Mouse (Mus musculus) cerebral cortex, adult 2 months (tissue): ENCODE results near the gene 1700029H14Rik.

Experiments
- WGBS: fragments of 180-500 bp; shearing (Covaris S2); methylation state at CpG from one replicate; pipeline ENCODE4 v1.1.7; 2018; 5-methylcytosine and 5-hydroxymethylcytosine counted together

The 1700029H14Rik gene

DNA sequence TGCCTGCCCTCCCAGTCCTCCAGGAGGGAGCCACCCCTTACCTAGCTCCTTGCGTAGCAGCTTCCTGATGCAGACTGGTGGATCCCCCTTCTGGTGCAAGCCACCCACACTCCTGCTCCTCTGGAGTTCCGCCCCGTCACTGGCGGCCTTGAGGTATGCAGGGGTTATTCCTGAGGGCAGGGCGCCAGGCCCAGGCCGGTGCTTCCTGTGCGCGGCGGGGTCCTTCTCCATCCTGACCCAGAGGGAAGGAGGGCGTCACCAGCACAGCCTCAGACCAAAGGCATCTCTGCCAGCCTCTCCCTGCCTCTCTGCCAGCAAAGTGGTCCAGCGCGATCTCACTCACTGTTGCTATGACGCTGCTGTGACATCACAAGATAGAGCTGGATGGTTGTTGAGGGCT, at the start of gene 1700029H14Rik:
TSS of gene 1700029H14Rik (minus strand) at position 344 of the 400 bp plus-strand sequence.
- WGBS: 44% methylated on average over 13 of the region's 13 CpGs

DNA sequence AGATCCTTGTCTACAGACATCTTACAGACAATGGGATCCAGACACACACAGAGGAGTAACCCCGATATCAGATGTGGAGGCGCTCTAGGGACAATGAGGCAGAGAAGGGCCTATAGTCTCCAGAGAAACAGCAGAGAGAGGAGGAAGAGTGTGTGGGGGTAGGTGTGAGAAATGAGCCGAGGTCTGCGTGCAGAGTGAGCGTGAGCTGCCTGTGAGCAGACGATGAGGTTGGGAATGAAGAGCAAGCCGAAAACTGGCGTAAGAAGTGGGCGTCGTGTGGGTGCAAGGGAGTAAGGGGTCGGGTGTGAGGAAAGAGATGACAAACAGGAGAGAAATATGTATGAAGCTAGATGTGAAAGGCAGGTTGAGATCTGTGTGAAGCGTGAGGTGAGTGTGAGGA, 49.4 kb upstream of the 1700029H14Rik start:
- 51% methylated on average over 12 of the region's 12 CpGs for WGBS

DNA sequence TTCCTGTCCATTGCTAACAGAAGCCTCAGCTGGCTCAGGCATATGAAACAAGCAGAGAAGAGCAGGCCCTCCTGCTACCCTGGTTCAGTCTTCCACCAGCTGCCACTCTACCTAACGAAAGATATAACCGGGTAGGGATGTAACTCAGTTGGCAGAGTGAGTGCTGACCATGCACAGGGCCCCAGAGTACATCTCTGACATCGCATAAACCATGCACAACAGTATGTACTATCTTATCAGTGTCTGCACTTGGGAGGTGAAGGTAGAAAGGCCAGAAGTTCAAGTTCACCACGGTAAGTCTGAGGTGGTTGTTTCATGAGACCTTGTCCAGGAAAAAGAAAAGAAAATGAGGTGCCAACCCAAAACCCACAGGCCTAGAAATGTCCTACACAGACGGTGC, 47.7 kb upstream of the 1700029H14Rik start:
- WGBS: 79% methylated on average over 5 of the region's 5 CpGs

DNA sequence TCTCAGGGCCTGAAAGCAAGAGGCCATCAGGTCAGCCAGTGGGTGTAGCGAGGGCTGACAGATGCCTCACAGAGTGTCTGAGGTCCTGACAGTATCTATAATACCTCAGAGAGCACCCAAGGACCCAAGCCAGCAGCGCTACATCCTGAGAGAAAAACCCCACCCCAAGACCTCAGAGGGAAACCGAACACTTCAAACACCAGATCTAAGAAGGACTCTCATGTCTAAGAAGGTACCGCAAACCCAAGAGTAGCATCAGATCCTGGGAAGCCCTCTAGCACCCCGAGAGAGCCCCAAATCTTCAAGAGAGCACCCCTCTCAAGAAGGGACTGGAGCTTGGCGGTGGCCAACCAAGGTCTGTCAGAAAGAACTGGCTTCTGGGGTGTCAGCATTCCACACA, 46.7 kb upstream of the 1700029H14Rik start:
- WGBS: 95% methylated on average over 6 of the region's 6 CpGs

DNA sequence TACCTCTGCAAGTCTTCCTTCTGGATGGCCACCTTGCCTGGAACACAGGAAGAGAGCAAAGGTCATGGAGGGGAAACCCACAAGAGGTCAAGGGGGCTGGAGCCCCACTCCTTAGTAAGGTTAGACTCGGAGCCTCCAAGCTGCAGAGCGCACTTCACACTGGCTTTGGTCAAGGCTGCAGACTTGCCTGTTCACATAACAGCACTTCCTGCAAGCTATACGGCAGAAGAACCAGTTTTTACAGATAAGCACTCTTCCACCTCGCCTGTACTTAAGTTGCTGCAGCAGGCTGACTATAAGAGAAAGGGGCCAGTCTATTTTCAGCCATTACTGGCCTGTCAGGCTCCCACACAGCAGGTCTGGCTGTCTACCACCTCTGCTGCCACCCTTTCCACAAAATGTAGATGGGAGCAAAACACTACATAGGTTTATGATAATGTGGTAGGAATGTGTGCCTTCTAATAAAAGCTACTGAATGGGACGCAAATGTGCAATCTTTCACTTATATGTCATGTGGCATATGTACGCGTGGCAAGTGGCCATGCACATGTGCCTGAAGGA, 43.7 kb upstream of the 1700029H14Rik start:
- WGBS: 66% methylated on average over 7 of the region's 7 CpGs

DNA sequence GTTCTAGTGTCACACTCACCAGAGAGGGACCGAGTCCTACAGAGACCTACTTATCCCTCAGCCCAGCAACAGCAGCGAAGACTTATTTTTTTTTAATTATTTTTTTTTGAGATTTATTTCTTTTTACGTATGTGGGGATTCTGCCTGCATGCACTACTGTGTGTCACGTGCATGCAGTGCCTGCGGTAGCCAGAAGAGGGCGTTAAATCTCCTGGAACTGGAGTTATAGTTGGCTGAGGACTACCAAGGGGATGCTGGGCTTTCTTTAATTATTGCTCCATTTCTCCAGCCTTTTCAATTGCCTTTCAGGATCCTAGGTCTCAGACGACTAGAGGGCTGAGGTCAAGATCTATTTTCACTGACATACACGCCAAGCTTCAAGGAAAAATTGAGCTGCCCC, 40.4 kb upstream of the 1700029H14Rik start:
- WGBS: 63% methylated on average over 8 of the region's 8 CpGs

DNA sequence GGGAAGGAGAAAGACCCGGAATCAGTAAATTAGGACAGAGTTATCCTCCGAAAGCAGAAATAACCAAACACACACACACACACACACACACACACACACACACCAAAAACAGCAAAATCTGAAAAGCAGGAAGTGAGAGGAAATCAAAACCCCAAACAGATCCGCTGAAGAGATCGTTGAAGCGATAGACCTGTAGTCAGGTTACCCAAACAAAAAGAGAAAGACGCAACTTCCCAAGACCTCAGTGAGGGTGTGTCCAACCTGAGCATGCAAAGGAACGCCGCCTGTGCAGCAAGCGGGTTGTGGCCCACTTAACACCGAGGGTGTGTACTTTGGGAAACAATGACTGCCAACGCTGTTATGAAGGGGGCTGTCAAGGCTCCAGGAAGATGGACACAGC, 38.9 kb upstream of the 1700029H14Rik start:
- 69% methylated on average over 11 of the region's 11 CpGs for WGBS

DNA sequence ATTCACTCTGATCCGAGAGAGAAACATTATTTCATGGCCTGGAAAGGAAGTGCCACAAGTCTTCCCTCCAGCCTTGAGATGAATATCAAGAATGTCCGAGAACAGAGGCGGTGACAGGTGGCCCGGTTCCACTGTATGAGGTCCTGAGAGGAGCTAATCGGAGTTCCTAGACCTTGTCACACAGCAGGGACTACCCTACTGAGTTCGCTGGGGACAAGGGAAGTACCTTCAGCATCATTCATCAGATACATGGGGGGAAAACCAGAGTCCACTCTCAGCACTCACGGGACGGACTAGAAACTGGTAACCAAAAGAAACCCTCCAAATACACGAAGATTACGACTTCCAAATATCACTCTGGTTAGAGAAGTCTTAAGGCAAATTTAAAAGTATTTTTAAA, 38.5 kb upstream of the 1700029H14Rik start:
- 78% methylated on average over 10 of the region's 10 CpGs for WGBS

DNA sequence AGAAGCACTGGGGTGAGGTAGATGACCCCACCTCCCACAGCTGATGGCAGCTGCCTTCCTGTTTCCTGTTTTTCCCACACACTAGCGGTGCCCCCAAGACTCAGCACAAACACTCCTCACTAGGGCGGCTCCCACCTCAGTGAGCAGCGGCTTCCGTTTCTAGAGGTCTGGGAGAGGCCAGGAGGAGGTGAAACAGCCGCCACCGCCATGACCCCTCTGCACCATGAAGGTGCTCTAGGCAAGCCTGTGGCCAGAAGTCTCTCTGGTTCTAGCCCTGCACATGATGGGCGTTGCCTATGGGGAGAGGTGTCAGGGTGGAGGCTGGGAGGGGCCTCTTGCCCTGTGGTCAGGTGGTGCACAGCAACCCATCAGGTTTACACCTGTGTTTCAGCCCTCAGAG, 37.9 kb upstream of the 1700029H14Rik start:
- 76% methylated on average over 7 of the region's 7 CpGs for WGBS

DNA sequence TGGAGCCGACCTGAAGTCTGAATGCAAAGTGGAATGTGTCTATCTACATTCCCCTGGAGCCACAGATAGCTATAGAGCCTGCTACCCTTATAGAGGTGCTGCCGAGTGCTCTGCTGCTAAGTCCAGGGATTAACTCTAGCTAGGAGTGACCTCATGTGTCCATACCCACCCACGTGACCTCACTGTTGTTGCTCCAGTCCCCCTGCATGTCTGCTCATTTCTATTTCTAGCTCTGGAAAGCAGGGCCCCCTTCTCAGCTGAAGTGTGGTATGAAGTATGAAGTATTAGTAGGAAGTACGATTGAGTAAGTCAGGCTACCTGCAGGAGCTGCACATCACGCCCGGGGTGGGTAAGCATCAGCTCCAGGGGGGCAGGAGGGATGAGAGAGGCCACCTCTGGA, 35.5 kb upstream of the 1700029H14Rik start:
- 95% methylated on average over 6 of the region's 6 CpGs for WGBS

DNA sequence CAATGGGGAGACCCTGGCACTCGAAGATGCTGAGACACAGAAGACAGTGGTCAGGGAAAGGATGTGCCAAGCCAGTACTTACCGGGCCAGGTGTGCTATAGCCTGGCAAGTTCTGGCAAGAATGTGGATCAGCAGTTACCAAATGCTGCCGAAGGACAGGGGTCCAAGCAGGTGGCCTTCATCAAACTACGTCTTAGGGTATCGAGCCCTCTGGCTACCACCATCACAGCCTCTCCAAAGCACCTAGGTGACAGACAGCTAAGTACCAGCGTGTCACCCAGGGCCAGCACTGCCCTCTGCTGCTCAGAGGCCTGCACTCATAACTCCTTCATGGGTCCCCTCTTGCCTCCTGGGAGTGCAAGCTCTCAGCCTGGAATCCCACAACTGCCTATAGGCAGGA, 33.6 kb upstream of the 1700029H14Rik start:
- 94% methylated on average over 6 of the region's 6 CpGs for WGBS

DNA sequence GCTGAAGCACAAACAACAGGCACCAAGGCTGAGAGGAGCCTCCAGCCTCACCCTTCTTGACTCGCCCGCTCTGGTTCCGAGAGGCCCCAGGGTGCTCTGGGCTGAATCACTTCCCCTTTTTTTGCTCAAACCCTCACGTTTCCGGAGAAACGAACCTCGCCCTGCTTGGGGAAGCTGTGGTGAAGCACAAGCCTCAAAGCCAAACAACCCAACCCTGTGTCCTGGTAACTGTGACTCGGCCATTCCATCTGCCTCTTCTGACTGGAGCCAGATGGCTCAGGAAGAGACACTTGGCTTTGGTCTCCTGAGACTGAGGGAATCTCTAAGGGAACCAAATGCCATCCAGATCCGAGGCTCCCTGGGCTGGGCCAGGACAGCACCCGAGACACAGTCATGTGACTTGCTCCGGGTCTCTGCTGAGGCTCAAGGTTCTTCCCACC, 32.6 kb upstream of the 1700029H14Rik start:
- WGBS: 58% methylated on average over 11 of the region's 11 CpGs

DNA sequence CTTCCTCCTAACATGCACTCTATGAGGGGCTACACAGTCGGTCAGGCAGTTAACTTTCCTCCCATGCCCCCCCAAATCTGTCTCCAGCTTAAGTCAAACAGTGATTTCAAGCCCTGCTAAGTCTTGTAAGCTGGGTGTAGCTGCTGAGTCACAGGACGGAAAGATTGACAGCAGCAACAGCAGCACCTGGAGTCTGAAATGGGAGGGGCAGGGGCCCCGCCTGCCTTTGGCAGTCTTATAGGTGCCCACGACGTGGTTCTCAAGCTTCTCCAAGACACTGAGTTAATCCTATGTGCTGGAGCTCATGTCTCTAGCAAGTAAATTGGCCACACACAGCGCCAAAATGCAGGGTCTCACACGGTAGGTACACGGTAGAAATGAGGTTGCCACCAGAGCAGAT, 31.1 kb upstream of the 1700029H14Rik start:
- WGBS: 89% methylated on average over 8 of the region's 8 CpGs

DNA sequence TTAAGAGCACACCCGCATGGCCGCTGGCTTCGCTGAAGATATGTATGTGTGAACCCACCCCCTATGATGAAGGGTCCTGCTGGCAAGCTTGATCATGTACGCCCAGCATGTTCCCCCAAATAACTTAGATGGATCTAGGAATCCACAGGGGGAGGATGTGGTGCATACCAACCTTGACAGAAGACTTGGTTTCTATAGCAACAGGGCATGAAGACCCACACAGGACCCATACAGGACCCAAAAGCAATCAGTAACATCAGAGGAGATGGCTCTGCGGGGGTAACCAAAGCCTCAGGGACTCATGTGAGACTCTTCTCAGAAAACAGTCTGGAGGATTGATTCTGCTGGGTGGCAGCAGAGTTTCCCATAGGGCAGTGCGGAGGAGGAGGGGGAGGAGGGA, 29.0 kb upstream of the 1700029H14Rik start:
- 45% methylated on average over 6 of the region's 6 CpGs for WGBS

DNA sequence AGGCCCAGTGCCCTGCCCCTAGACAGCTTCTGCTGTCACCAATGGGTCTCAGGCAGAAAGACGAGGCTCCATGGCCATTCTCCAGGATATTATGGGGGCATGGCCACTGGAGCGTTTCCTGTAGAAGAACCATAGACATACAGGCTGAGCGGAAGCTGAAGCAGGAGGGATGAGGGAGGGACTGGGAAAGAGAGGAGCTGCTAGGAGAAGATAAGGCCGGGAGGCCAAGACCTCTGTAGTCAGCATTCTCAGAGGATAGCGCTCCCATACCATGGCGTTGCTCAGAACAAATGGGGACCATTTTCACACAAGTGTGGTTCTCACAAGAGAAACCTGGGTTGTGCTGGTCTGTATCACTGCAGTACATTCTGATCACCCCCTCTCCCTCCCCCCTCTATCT, 26.8 kb upstream of the 1700029H14Rik start:
- WGBS: 98% methylated on average over 6 of the region's 6 CpGs

DNA sequence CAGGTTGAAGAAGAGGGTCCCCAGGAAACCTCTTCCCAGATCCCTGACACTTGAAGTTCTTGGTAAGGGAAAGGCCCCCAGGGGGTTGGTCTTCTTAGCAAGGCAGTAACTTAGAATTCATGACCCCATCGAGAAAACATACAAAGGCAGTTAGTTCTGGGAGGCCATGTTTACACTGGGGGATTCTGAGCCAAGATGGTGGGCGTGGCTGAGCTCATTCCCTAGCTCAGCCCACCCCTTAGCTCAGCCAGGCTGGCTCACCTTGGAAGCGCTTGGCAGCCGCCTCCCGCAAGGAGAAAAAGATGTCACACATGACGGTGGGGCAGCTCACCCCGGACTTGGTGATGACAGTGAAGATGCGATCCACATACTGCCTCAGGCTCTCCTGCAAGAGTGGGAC, 22.4 kb upstream of the 1700029H14Rik start:
- 80% methylated on average over 8 of the region's 8 CpGs for WGBS

DNA sequence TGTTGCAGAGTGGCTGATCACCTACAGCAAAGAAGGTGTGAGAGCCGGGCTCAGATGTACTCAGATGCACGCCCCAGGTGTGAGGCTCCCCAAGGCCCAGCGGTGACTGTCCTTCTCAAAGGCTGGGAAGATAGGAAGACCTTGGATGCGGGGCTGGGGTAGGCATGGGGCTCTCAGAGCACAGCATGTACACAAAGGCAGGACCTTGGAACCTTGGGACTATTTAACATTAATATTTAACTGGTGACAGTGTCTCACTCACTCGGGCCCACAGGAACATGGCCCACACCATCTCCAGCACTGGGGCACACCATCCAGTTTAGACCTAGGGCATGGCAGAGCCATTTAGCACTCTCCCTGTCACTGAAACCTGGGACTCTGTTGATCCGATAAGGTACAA, 15.6 kb upstream of the 1700029H14Rik start:
- 94% methylated on average over 6 of the region's 6 CpGs for WGBS

DNA sequence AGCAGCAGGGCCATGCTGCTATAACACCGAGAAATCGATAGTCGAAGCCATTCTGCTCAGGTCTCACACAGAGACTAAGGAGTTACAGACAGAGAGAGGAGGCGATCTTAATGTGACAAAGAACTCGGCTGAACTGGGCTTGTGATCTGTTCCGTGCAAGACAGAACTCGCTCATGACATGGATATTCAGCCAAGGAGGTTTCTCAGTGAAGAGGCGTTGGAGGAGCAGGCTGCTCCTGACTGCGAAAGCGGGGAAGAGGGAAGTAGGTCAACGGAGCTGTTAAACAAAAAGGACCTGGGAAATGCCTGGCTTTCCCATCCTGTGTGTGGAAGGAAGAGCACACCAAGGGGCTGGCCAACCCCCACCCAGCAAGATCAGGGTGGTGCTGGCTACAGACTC, 9.7 kb upstream of the 1700029H14Rik start:
- 50% methylated on average over 11 of the region's 11 CpGs for WGBS

DNA sequence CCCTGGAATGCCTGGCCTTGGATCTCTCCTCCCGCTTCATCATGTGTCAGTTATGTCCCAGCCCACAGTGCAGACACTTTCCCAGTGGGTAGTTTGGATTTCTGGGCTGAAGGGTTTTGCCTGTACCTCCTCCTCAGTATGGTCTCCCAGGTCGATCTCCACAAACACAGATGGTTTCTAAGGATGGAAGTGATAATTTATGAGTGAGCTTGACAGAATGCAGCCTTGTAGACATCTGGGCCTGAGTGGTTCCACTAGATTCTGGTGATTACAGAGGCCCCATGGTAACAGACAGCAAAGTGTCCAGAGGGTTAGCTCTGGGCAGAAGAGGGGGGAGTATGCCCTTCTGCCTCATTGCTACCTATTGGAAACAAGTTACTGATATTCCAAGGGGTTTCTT, 4.7 kb downstream of the 1700029H14Rik start:
- 67% methylated on average over 2 of the region's 2 CpGs for WGBS

DNA sequence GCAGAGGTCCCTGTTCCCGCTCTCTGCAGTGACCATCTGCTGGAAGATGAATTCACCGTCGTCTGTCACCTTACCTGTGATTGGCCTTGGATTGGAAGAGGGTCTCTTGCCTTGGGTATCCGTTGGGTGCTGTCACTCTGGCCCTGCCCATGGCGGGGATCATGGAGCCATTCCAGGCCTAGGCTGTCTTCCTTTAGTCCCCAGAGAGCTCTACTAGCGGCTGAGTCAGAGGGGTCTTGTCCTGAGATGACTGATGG, 10.8 kb downstream of the 1700029H14Rik start:
- 96% methylated on average over 6 of the region's 6 CpGs for WGBS

DNA sequence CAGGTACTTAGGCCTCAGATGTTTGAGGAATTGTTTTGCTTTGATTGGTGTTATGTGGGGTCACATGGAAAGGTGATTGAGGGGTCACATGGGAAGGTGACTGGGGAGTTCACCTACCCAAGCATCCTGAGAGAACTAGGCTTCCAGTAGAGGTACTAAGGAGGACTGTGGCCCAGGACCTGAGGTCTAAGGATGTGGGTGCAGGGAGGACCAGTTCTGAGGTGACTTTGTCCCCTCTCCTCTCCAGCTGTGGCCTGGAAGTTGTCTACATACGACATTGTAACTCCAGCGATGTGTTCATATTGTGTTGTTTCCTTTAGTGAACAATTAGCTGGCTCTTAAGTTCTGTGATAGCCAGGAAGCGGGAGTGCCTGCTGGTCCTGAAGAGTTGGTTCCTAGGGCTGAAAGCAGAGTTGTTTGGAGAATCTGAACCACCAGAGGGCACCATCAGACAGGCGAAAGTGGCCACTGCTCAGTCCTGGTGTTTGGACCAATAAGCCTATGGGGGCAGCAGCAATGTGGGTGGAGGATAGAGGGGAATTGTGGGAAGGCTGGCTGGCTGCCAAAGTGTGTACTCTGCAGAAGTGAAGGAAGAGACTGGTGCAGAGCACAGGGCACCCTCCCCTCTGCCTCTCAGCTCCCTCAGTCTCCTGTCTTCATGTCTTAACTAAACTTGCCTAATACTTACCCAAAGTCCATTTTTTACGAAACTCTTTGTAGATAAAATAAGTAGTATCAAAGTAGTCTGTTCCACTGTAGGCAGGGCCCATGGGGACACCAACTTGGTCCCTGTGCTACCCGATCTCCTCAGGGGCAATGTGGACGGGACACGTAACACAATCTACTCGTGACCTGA, 11.3 kb downstream of the 1700029H14Rik start:
- 54% methylated on average over 9 of the region's 9 CpGs for WGBS

DNA sequence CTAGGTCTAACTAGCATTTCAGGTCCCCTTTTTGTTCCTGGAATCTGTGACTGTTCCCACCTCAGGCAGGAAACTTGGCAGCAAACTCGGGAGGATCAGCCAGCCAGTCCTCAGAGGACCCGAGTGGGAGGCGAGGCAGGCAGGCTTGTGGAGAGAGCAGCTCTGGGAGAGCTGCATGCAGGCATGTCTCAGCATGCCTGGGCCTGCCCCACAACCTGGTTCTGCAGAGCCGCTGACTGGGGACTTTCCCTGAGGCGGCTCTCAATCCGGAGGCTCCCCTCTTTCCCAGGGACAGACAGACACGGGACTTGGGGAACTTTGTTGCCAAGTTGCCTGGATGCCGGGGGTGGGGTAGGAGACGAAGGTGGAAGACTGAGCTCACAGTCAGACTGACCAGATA, 13.4 kb downstream of the 1700029H14Rik start:
- 25% methylated on average over 9 of the region's 9 CpGs for WGBS

DNA sequence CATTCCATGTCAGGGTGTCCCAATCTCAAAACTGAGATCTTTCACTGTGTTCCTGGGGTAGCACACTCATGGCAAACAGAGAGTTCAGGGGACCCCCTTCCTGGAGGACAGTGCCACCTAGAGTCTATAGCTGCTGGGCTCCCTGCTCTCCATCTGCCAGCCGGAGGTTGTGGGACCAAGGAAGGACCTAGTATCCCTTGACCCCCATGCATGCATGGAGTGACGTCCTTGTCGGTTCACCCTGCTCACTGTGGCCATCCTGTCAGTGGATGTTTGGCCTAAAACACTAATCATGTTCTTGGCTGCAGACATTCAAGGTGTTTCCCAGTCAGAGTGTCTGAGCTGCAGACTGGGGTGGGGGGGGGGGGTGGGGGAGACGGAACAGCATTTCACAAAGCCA, 14.0 kb downstream of the 1700029H14Rik start:
- WGBS: 39% methylated on average over 4 of the region's 4 CpGs

DNA sequence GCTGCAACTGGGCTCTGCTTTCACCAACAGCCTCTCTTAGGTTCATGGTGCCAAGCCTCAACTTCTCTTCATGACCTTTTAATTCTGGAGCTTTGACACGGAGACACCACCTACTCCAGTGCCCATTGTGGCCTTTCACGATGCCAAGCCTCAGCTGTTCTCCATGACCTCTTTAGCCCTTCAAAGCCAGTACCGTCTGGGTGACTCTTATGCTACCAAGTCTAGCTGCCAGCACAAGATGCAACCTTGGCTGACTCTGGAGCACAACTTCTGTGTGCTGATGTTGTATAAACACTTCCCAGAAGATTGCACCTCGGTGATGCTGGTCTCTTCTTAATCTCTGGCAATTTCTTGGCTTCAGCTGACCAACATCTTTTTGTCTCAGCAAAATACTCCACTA, 15.8 kb downstream of the 1700029H14Rik start:
- WGBS: 94% methylated on average over 4 of the region's 4 CpGs
